Mouse (Mus musculus) hindbrain, embryonic 10.5 days (tissue): ENCODE measurements at regions not wholly inside any gene's neighbourhood (a gene's known extent, or its start where the extent isn't known, plus 50 kb on each side); places are given as distances from the start of the nearest gene placed in this dataset.
"Not testable (repeated sequence)": the region's sequence is repeated elsewhere in the genome, so short reads cannot be mapped to it uniquely, and the experiment has no call there.

ENCODE experiments used
- DNase-seq: peaks from one replicate; pipeline ENCODE4 v3.0.0-alpha.2; 2017; ENCODE audit warnings: low spot score
- H3K27ac ChIP-seq: fragments of 300-500 bp; sonication (generic); 2 replicates; pipeline ENCODE4 v1.5.1; 2016; ENCODE audit warnings: mild to moderate bottlenecking, moderate library complexity
- H3K27me3 ChIP-seq: fragments of 300-500 bp; sonication (generic); 2 replicates; pipeline ENCODE4 v1.6.1; 2016; ENCODE audit warnings: mild to moderate bottlenecking; ENCODE audit not compliant: poor library complexity, insufficient read depth, severe bottlenecking
- H3K36me3 ChIP-seq: fragments of 300-500 bp; sonication (generic); 2 replicates; pipeline ENCODE4 v1.6.1; 2016; ENCODE audit warnings: mild to moderate bottlenecking, moderate library complexity
- H3K4me1 ChIP-seq: fragments of 300-500 bp; sonication (generic); replicated peaks from 2 replicates; pipeline ENCODE4 v1.6.1; 2016; ENCODE audit warnings: mild to moderate bottlenecking
- H3K4me3 ChIP-seq: fragments of 300-500 bp; sonication (generic); 2 replicates; pipeline ENCODE4 v1.5.1; 2016; ENCODE audit warnings: mild to moderate bottlenecking, moderate library complexity
- H3K9me3 ChIP-seq: fragments of 300-500 bp; sonication (generic); 2 replicates; pipeline ENCODE4 v1.6.1; 2016; ENCODE audit warnings: mild to moderate bottlenecking, moderate library complexity
- WGBS: fragments of 180-500 bp; shearing (Covaris S2); methylation state at CpG from one replicate; pipeline ENCODE4 v1.1.7; 2016; 5-methylcytosine and 5-hydroxymethylcytosine counted together

DNA sequence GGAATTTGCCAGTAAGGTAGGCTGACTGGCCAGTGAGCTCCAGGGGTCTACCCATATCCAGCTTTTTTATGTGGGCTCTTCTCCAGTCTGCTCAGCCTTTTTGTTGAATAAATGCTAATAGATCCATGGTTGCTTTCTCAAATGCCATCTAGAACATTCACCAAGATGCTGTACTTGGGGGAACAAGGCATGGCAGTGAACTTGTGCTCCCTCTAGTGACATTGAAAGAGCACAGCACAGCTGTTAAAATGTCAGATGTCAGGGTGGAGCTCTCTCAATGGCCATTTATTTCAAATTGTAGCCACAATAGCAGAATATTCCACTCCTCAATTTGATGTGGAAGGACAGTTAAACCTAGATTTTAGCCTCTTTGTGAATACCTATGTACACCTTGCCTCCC lies 86.3 kb downstream of the Kcnk1 start:
- Histone ChIP-seq H3K27ac (no peak overlapping the region), H3K4me3 (no peak overlapping the region), H3K9me3 (no peaks in the 10 kb centered on the region), H3K27me3 (no peaks in the 10 kb centered on the region), H3K4me1 (0 out of 2 replicates have a peak, but pooled peaks cover 8% of the 10 kb centered on the region), H3K36me3 (no peaks in the 10 kb centered on the region)
- no peak for DNase-seq

DNA sequence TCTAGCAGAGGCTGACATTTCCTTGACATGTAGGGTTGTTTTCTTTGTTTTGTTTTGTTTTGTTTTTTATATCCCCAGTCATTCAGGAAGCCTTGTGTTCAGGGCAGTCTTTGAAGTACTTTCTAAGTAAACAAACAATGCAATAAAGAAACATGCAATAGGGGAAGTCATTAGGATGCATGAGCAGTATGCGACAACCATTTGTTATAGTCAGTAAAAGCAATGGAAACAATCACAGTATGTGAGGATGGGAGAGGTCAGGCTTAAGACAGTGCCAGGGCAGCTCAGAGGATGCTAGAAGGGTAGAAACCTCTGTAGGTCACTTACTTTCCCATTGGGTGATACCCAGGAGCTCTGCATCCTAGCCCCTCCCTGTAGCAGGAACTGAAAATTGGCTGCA lies 87.9 kb downstream of the Kcnk1 start:
- WGBS: 79% methylated on average over 1 of the region's 1 CpGs
- no peak for DNase-seq
- H3K27ac ChIP-seq: no peak overlapping the region
- H3K27me3 ChIP-seq: no peaks in the 10 kb centered on the region
- H3K4me3 ChIP-seq: no peak overlapping the region
- no peaks in the 10 kb centered on the region for H3K9me3 ChIP-seq
- H3K4me1 ChIP-seq: 0 out of 2 replicates have a peak, but pooled peaks cover 8% of the 10 kb centered on the region
- no peaks in the 10 kb centered on the region for H3K36me3 ChIP-seq

DNA sequence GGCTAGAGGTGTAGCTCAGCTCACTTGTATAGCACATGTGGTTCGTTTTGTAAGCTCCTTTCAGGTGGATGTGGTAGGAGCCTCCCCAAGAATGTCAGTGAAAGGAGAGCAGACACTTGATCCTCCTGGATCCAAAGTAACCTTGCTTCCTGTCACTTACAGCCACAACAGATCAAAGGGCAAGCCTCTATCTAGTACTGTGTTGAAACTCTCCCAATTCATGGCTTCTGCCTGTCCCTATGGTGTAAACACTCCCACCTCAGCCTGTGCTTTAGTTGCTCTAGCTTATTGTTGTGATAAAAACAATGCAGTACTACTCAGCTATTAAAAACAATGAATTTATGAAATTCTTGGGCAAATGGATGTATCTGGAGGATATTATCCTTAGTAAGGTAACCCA lies 95.8 kb downstream of the Kcnk1 start:
- Histone ChIP-seq H3K27ac (no peak overlapping the region), H3K9me3 (peaks cover 17% of the 10 kb centered on the region), H3K36me3 (no peaks in the 10 kb centered on the region), H3K27me3 (no peaks in the 10 kb centered on the region), H3K4me3 (no peak overlapping the region), H3K4me1 (no peaks in the 10 kb centered on the region)
- 79% methylated on average over 1 of the region's 1 CpGs for WGBS
- DNase-seq: no peak

- Histone ChIP-seq H3K4me1 (no peaks in the 10 kb centered on the region), H3K4me3 (no peak overlapping the region), H3K27ac (no peak overlapping the region), H3K27me3 (no peaks in the 10 kb centered on the region), H3K9me3 (peaks cover 7% of the 10 kb centered on the region), H3K36me3 (no peaks in the 10 kb centered on the region)
- DNase-seq: no peak
- 70% methylated on average over 2 of the region's 2 CpGs for WGBS
Observed at GRCm38 (mm10) chr8:126094005-126094404, 99.0 kb downstream of the Kcnk1 start.

DNA sequence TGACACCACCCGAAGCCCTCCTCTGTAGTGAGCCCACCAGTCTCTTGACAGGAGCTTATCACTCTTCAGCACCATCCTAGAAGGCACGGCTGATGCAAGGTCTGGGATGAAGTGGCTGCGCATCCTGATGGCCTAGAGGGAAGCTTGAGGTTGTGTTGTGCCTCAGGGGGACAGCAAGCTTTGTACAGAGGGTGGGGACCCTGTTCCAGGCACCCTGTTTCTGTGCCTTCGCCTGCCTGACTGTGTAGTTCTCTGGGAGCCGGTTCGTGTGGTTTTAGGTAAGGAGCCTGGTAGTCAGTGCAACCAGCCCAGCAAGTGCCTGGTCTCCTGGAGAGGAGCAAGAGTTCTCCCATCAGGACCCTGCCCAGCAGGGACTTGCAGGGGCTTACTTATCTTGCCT lies 101.1 kb downstream of the Kcnk1 start:
- H3K4me1 ChIP-seq: no peaks in the 10 kb centered on the region
- H3K4me3 ChIP-seq: no peak overlapping the region
- WGBS: 83% methylated on average over 6 of the region's 6 CpGs
- DNase-seq: no peak
- no peaks in the 10 kb centered on the region for H3K36me3 ChIP-seq
- H3K27ac ChIP-seq: no peak overlapping the region
- H3K9me3 ChIP-seq: peaks cover 6% of the 10 kb centered on the region
- no peaks in the 10 kb centered on the region for H3K27me3 ChIP-seq

DNA sequence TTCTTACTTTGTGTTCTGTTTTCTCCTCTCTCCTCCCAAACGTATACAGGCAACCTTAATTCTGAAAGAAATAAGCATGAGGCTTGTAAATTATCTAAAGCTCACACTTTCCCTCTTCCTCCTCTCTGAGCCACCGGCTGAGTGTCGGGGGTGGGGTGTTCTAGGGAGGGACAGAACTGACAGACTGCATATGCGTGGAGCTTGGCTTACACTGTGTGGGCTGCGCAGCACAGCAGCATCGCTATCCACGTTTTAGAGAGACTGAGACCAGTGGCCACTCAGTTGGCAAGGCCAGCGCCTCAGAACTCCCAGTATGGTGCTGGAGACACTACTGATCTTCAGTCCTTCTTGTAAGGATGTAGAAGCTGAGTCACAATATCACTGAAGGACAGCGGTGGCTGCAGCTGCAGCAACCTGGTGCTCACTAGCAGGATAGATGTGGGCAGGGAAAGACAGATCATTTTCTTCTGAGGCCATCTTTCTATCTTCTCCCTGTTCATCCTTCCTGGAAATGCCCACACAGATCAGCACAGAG lies 101.7 kb downstream of the Kcnk1 start:
- no peaks in the 10 kb centered on the region for H3K4me1 ChIP-seq
- no peak overlapping the region for H3K4me3 ChIP-seq
- no peaks in the 10 kb centered on the region for H3K27me3 ChIP-seq
- whole genome bisulfite sequencing: 72% methylated on average over 9 of the region's 9 CpGs
- H3K27ac ChIP-seq: no peak overlapping the region
- H3K9me3 ChIP-seq: peaks cover 6% of the 10 kb centered on the region
- H3K36me3 ChIP-seq: no peaks in the 10 kb centered on the region
- no peak for DNase-seq

DNA sequence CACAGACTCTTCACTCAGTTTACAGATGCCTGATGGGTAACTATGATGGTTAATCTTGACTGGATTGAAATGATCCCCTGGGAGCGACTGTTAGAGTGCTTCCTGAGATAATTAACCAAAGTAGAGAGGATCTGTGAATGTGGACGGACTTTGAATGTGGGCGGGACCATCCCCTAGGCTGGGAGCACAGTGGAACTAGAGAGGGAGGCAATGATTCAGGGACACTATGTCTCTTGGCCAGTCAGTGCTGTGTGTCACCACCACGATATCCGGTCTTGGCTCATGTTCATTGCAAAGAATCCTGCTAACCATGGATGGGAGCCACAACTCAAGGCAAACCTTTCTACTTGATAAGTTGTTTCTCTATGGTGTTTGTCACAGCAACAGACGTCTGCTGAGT lies 103.9 kb downstream of the Kcnk1 start:
- Histone ChIP-seq H3K4me3 (no peak overlapping the region), H3K4me1 (no peaks in the 10 kb centered on the region), H3K36me3 (no peaks in the 10 kb centered on the region), H3K27ac (no peak overlapping the region), H3K9me3 (peaks cover 6% of the 10 kb centered on the region), H3K27me3 (no peaks in the 10 kb centered on the region)
- WGBS: 86% methylated on average over 6 of the region's 6 CpGs
- DNase-seq: no peak

GRCm38 (mm10) chr8:126099889-126100288 lies 104.9 kb downstream of the Kcnk1 start:
- no peaks in the 10 kb centered on the region for H3K27me3 ChIP-seq
- H3K4me1 ChIP-seq: no peaks in the 10 kb centered on the region
- no peak overlapping the region for H3K4me3 ChIP-seq
- peaks cover 6% of the 10 kb centered on the region for H3K9me3 ChIP-seq
- H3K36me3 ChIP-seq: no peaks in the 10 kb centered on the region
- 69% methylated on average over 4 of the region's 4 CpGs for WGBS
- DNase-seq: no peak
- H3K27ac ChIP-seq: no peak overlapping the region

GRCm38 (mm10) chr8:126105043-126105442 lies 110.1 kb downstream of the Kcnk1 start:
- H3K27ac ChIP-seq: no peak overlapping the region
- WGBS: 85% methylated on average over 3 of the region's 3 CpGs
- peaks cover 6% of the 10 kb centered on the region for H3K9me3 ChIP-seq
- no peak overlapping the region for H3K4me3 ChIP-seq
- DNase-seq: no peak
- no peaks in the 10 kb centered on the region for H3K36me3 ChIP-seq
- H3K4me1 ChIP-seq: no peaks in the 10 kb centered on the region
- no peaks in the 10 kb centered on the region for H3K27me3 ChIP-seq

- WGBS: 81% methylated on average over 6 of the region's 6 CpGs
- Histone ChIP-seq H3K36me3 (no peaks in the 10 kb centered on the region), H3K27ac (no peak overlapping the region), H3K4me3 (no peak overlapping the region), H3K27me3 (no peaks in the 10 kb centered on the region), H3K4me1 (no peaks in the 10 kb centered on the region), H3K9me3 (no peaks in the 10 kb centered on the region)
- DNase-seq: no peak
Observed at GRCm38 (mm10) chr8:126126041-126126440, 131.1 kb downstream of the Kcnk1 start.

DNA sequence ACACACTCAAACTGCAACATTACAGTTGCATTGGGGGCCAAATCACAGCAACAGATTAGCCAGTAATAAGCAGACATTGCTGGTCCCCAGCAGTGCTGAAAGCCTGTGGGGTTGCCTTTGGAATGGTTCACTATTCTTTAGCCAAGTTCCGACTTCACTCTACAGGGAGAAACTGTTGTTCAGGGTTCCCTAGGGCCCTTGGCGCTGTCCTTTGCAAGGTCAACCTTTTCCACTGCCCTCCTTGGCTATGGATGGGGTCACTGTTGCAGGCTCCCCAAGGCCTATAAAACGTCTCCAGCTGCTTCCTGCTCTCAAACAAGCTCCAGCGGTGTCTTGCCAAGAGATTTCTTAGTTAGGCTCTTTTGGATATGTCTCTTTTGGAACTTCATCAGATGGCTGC lies 137.1 kb downstream of the Kcnk1 start:
- no peak for DNase-seq
- WGBS: 75% methylated on average over 4 of the region's 4 CpGs
- Histone ChIP-seq H3K4me3 (no peak overlapping the region), H3K36me3 (no peaks in the 10 kb centered on the region), H3K9me3 (no peaks in the 10 kb centered on the region), H3K27ac (no peak overlapping the region), H3K27me3 (peaks cover 16% of the 10 kb centered on the region), H3K4me1 (no peaks in the 10 kb centered on the region)

GRCm38 (mm10) chr8:126132918-126133317 lies 137.9 kb downstream of the Kcnk1 start:
- not testable (repeated sequence) for H3K36me3 ChIP-seq

DNA sequence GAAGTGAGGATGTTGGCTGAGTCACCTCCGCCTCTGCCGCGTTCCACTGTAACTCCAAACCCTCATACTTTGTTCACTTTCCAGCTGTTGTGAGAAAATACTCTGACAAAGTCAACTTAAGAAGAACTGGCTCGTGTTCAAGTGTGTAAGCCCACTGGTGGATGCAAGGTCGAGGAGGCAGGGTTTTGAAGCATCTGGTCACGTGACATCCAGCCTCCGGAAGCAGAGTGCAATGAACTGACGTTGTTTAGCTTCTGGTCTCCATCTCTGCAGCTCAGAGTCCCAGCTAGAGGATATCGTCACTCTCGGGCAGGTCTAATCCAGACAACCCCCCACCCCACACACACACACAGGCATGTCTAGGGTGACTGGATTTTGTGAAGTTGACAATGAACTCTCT lies 140.1 kb downstream of the Kcnk1 start:
- no peak for DNase-seq
- peaks cover 15% of the 10 kb centered on the region for H3K4me1 ChIP-seq
- H3K27ac ChIP-seq: no peak overlapping the region
- H3K9me3 ChIP-seq: no peaks in the 10 kb centered on the region
- no peaks in the 10 kb centered on the region for H3K36me3 ChIP-seq
- H3K4me3 ChIP-seq: no peak overlapping the region
- WGBS: 82% methylated on average over 10 of the region's 10 CpGs
- H3K27me3 ChIP-seq: peaks cover 44% of the 10 kb centered on the region

More at GRCm38 (mm10) chr8:126132918-126133317, 137.9 kb downstream of the Kcnk1 start:
- DNase-seq, H3K27ac ChIP-seq, H3K4me3 ChIP-seq, H3K9me3 ChIP-seq, H3K4me1 ChIP-seq: not testable (repeated sequence)
- H3K27me3 ChIP-seq: peaks cover 22% of the 10 kb centered on the region
- WGBS: 92% methylated on average over 4 of the region's 4 CpGs

- no peaks in the 10 kb centered on the region for H3K9me3 ChIP-seq
- H3K27ac ChIP-seq: no peak overlapping the region
- H3K27me3 ChIP-seq: peaks cover 49% of the 10 kb centered on the region
- H3K36me3 ChIP-seq: no peaks in the 10 kb centered on the region
- DNase-seq: no peak
- 78% methylated on average over 3 of the region's 3 CpGs for WGBS
- peaks cover 15% of the 10 kb centered on the region for H3K4me1 ChIP-seq
- H3K4me3 ChIP-seq: no peak overlapping the region
Observed at GRCm38 (mm10) chr8:126135573-126135972, 140.6 kb downstream of the Kcnk1 start.
